Mouse (Mus musculus) kidney, adult 2 months (tissue): ENCODE measurements at regions not wholly inside any gene's neighbourhood (a gene's known extent, or its start where the extent isn't known, plus 50 kb on each side); places are given as distances from the start of the nearest gene placed in this dataset.
A peak's percentile ranks its signal among the peaks of the same experiment; 100 is the strongest.

Source experiments
- DNase-seq: peaks from one replicate; pipeline ENCODE4 v3.0.0; 2021
- H3K27ac ChIP-seq: fragments of 200-500 bp; 2 replicates; pipeline ENCODE4 v1.5.1; 2012; ENCODE audit warnings: low read depth, low read length, control low read depth, inconsistent platforms; ENCODE audit not compliant: insufficient read depth
- H3K27me3 ChIP-seq: fragments of 200-500 bp; replicated peaks from 2 replicates; pipeline ENCODE4 v1.6.1; 2012; ENCODE audit warnings: mild to moderate bottlenecking, moderate library complexity, low read length, inconsistent platforms; ENCODE audit not compliant: control insufficient read depth, insufficient read depth
- H3K36me3 ChIP-seq: fragments of 200-500 bp; 2 replicates; pipeline ENCODE4 v1.6.1; 2012; ENCODE audit warnings: mild to moderate bottlenecking, moderate library complexity, low read length, inconsistent platforms; ENCODE audit not compliant: control insufficient read depth, insufficient read depth
- H3K4me1 ChIP-seq: fragments of 200-500 bp; 2 replicates; pipeline ENCODE4 v1.6.1; 2011; ENCODE audit warnings: low read length; ENCODE audit not compliant: control insufficient read depth, insufficient read depth
- H3K4me3 ChIP-seq: fragments of 200-500 bp; 2 replicates; pipeline ENCODE4 v1.5.1; 2011; ENCODE audit warnings: mild to moderate bottlenecking, low read depth, low read length, control low read depth; ENCODE audit not compliant: insufficient read depth
- CTCF ChIP-seq: fragments of 200-500 bp; conservative IDR thresholded peaks from 2 replicates; pipeline ENCODE4 v1.5.1; 2011; ENCODE audit warnings: low read depth, mild to moderate bottlenecking, control low read depth, low read length, moderate library complexity, mixed read lengths; ENCODE audit not compliant: insufficient read depth, insufficient read length
- POLR2A ChIP-seq: fragments of 200-500 bp; IDR thresholded peaks from one replicate; pipeline ENCODE4 v1.6.1; 2011; ENCODE audit warnings: low read depth, low read length, control low read depth
- WGBS: fragments of 180-500 bp; shearing (Covaris S2); methylation state at CpG from one replicate; pipeline ENCODE4 v1.1.7; 2018; 5-methylcytosine and 5-hydroxymethylcytosine counted together

DNA sequence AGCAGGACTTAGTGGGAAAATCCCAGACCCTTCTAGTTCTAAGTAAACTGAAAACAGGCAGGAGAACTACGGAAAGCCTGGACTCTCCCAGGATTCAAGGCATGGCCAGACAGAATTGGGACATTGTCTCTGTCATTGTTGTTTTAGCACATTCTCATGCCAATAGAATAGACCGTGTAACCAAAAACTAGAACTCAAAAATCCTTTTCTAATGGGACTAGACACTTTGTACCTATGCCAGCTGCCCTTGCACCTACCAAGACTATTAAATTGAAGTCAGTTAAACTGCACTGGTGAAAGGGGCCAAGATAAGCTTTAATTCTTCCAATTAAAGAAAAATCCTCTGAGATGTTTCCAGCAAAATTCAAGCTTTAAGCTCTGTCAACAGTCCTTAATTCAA lies 189.8 kb downstream of the Pfkfb3 start:
- WGBS = 64% methylated on average over 2 of the region's 2 CpGs
- H3K27me3 ChIP-seq = no peaks in the 10 kb centered on the region
- H3K27ac ChIP-seq = no peak overlapping the region
- DNase-seq = no peak
- H3K4me3 ChIP-seq = no peak overlapping the region
- no peaks in the 10 kb centered on the region for H3K36me3 ChIP-seq
- TF ChIP-seq POLR2A (no peak), CTCF (no peak)
- no peaks in the 10 kb centered on the region for H3K4me1 ChIP-seq

GRCm38 (mm10) chr2:11363061-11363464 lies 190.8 kb downstream of the Pfkfb3 start:
- H3K27ac ChIP-seq = no peak overlapping the region
- no peak for DNase-seq

DNA sequence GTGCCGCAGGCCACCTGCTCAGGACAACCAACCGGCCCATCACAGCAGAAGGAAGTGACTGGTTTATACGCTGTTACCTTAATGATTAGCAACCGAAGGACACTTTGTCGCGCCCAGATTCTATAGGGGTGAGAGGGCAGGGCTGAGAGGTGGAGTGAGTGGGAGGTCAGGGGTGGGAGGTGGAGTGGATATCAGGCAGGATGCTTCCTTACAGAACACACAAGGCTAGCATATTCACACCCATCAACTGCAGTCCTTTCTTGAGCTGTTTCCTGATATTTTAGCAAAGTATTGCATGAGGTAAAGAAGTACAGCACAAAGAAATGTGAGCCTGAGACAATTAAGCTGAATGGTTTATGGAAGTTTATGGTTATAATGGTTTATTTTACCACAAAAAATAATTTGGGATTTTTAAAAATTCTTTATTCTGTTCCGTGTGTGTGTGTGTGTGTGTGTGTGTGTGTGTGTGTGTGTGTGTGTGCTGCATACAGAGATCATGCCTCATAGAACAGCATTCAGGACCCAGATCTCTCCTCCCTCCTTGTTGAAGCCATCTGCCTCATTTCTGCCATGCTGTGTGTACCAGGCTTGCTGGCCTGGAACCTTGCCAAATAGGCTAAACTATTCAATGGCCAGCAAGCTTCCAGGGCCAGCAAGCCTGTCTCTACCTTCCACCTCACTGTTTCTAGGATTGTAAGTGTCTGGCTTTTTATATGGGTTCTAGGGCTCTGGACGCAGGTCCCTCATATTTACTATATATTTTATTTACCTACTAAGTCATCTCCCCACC lies 190.5 kb downstream of the Prkcq start:
- Histone ChIP-seq H3K27ac (no peak overlapping the region), H3K4me3 (no peak overlapping the region), H3K27me3 (no peaks in the 10 kb centered on the region), H3K4me1 (no peaks in the 10 kb centered on the region), H3K36me3 (no peaks in the 10 kb centered on the region)
- no peak for TF ChIP-seq CTCF
- TF ChIP-seq POLR2A = no peak
- DNase-seq = peak; percentile 55
- 82% methylated on average over 8 of the region's 8 CpGs for WGBS

More at GRCm38 (mm10) chr2:11363061-11363464, 190.8 kb downstream of the Pfkfb3 start:
- Histone ChIP-seq H3K4me1 (no peaks in the 10 kb centered on the region), H3K27me3 (no peaks in the 10 kb centered on the region), H3K4me3 (no peak overlapping the region), H3K36me3 (no peaks in the 10 kb centered on the region)
- TF ChIP-seq POLR2A = no peak
- TF ChIP-seq CTCF = no peak
- 55% methylated on average over 5 of the region's 5 CpGs for WGBS

DNA sequence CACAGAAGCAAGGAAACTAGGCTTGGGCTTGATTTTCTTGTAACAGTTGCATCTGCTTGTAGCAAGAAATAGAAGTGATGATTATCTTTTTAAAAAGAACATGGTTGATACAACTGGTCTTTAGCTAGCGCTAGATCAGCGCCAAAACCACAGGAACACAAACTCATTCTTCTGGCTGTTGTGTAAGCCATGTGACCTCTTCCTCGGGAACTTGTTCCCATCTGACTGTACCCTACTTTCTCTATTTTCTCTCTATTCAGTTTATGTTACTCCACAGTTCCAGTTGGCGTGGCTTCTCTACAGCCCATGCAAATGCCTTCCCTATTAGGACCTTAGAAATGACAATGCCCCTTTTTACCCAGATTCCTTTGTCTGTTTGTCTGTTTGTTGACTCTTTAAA lies 187.4 kb downstream of the Prkcq start:
- no peak for TF ChIP-seq POLR2A
- no peak for TF ChIP-seq CTCF
- Histone ChIP-seq H3K4me1 (no peaks in the 10 kb centered on the region), H3K27me3 (no peaks in the 10 kb centered on the region), H3K27ac (no peak overlapping the region), H3K36me3 (no peaks in the 10 kb centered on the region), H3K4me3 (no peak overlapping the region)
- no peak for DNase-seq
- 85% methylated on average over 4 of the region's 4 CpGs for WGBS

- DNase-seq = no peak
- 87% methylated on average over 5 of the region's 5 CpGs for WGBS
- H3K4me3 ChIP-seq = no peak overlapping the region
- no peak overlapping the region for H3K27ac ChIP-seq
- no peaks in the 10 kb centered on the region for H3K27me3 ChIP-seq
- no peaks in the 10 kb centered on the region for H3K36me3 ChIP-seq
- TF ChIP-seq POLR2A = no peak
- TF ChIP-seq CTCF = no peak
- no peaks in the 10 kb centered on the region for H3K4me1 ChIP-seq
These were observed 184.8 kb downstream of the Prkcq start for GRCm38 (mm10) chr2:11356714-11357113.

GRCm38 (mm10) chr2:11355594-11355993 lies 183.7 kb downstream of the Prkcq start:
- H3K27me3 ChIP-seq = no peaks in the 10 kb centered on the region
- H3K27ac ChIP-seq = no peak overlapping the region
- TF ChIP-seq POLR2A (no peak), CTCF (no peak)
- WGBS = 91% methylated on average over 5 of the region's 5 CpGs
- H3K4me1 ChIP-seq = no peaks in the 10 kb centered on the region
- DNase-seq = no peak
- no peak overlapping the region for H3K4me3 ChIP-seq
- H3K36me3 ChIP-seq = no peaks in the 10 kb centered on the region
